Mouse (Mus musculus) megakaryocyte, embryonic 14.5 days (primary cell): ENCODE measurements around the gene Tprgl.

Experiments used
- FLI1 ChIP-seq: IDR thresholded peaks from 2 replicates; pipeline ENCODE4 v1.6.1; 2012; ENCODE audit warnings: low read length, inconsistent platforms, mixed read lengths
- GATA1 ChIP-seq: IDR thresholded peaks from 3 replicates; pipeline ENCODE4 v1.6.1; 2012; ENCODE audit warnings: mixed read lengths, low read length, inconsistent platforms, borderline replicate concordance

- TF ChIP-seq GATA1 (no peak), FLI1 (no peak)
These were observed 24.5 kb upstream of the Tprgl start for GRCm38 (mm10) chr4:154185001-154185400.
